Mouse (Mus musculus): ENCODE measurements around the gene Slc9a6.

DNA sequence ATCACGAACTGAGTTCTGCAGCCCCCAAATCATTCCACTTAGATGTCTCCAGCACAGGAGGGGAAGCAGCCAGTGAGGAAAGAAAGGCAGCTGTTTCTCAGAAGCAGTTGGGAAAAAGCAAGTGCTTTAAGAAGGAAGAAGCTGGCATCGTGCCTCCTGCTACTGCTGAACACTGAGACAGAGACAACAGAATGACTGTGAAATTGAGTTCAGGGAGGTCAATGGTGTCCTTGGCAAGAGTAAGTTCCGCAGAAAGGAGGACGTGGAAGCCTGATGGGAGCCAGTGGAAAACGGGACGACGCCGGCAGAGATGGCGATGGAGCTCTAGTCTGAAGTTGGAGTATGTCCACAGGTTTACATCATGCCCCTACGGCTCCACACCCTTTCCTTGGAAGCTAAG is 74.0 kb downstream of the Slc9a6 start:
- TF ChIP-seq CTCF (IDR thresholded peaks at IDR 0.05; ENCODE audit: control insufficient read depth, insufficient read depth, insufficient replicate concordance, low read depth, low read length) (no peak), POLR2A (IDR thresholded peaks at IDR 0.05; ENCODE audit: control insufficient read depth, low read depth, low read length) (no peak)

Data from testis, adult 2 months (tissue).